Mouse (Mus musculus): ENCODE data around the gene Mei1. TPM values are rescaled to one million over a fixed set of nuclear protein-coding genes. Genes with fewer than 3 reads are reported as not detected.
A peak's percentile ranks its signal among the peaks of the same experiment; 100 is the strongest.

Mei1 gene
- total and polyA plus RNA-seq, 2 experiments from 2014 or later = 0.21 to 0.24 TPM

- ATAC-seq (peak; percentile 61), DNase-seq (ENCODE audit: low spot score) (peak; percentile 63)
- TF ChIP-seq CTCF (IDR thresholded peaks at IDR 0.05; ENCODE audit: low read depth) = no peak
- WGBS = 63% methylated on average over 36 of the region's 36 CpGs
- Histone ChIP-seq H3K4me3 (ENCODE audit: low read length) (no peak overlapping the region), H3K4me2 (ENCODE audit: low read depth, low read length) (no peak overlapping the region), H3K27ac (no peak overlapping the region), H3K36me3 (ENCODE audit: insufficient read depth, low read length) (peaks cover 50% of the 10 kb centered on the region), H3K9me3 (ENCODE audit: low read length) (no peaks in the 10 kb centered on the region), H3K9ac (replicated peaks; ENCODE audit: low read length) (no peak overlapping the region), H3K27me3 (ENCODE audit: insufficient read depth, low read length) (no peaks in the 10 kb centered on the region), H3K4me1 (ENCODE audit: insufficient read depth, low read length) (peaks cover 11% of the 10 kb centered on the region; the same call in 1 of the 2 replicates)
Measured at GRCm38 (mm10) chr15:82170437-82171377, 100.9 kb downstream of the Mei1 start.

- no peak for TF ChIP-seq CTCF (IDR thresholded peaks at IDR 0.05; ENCODE audit: low read depth)
Measured at GRCm38 (mm10) chr15:82172648-82173047, 102.9 kb downstream of the Mei1 start.

GRCm38 (mm10) chr15:82175091-82175490 is 105.3 kb downstream of the Mei1 start:
- Histone ChIP-seq H3K27me3 (ENCODE audit: insufficient read depth, low read length) (no peaks in the 10 kb centered on the region), H3K36me3 (ENCODE audit: insufficient read depth, low read length) (peaks cover 87% of the 10 kb centered on the region), H3K4me3 (ENCODE audit: low read length) (no peak overlapping the region), H3K27ac (no peak overlapping the region), H3K4me1 (ENCODE audit: insufficient read depth, low read length) (no peaks in the 10 kb centered on the region), H3K9ac (replicated peaks; ENCODE audit: low read length) (no peak overlapping the region), H3K9me3 (ENCODE audit: low read length) (no peaks in the 10 kb centered on the region), H3K4me2 (ENCODE audit: low read depth, low read length) (no peak overlapping the region)
- ATAC-seq (no peak), DNase-seq (ENCODE audit: low spot score) (no peak)
- no peak for TF ChIP-seq CTCF (IDR thresholded peaks at IDR 0.05; ENCODE audit: low read depth)
- WGBS = 95% methylated on average over 9 of the region's 9 CpGs

More at GRCm38 (mm10) chr15:82172648-82173047, 102.9 kb downstream of the Mei1 start:
- DNase-seq (ENCODE audit: low spot score) = peak; percentile 64
- no peaks in the 10 kb centered on the region for H3K27me3 ChIP-seq (ENCODE audit: insufficient read depth, low read length)
- no peaks in the 10 kb centered on the region for H3K9me3 ChIP-seq (ENCODE audit: low read length)
- H3K27ac ChIP-seq = peak overlapping the region; percentile 56; the same call in 1 of the 2 replicates
- peaks cover 67% of the 10 kb centered on the region for H3K36me3 ChIP-seq (ENCODE audit: insufficient read depth, low read length)
- H3K4me2 ChIP-seq (ENCODE audit: low read depth, low read length) = no peak overlapping the region
- 53% methylated on average over 8 of the region's 8 CpGs for WGBS
- H3K4me3 ChIP-seq (ENCODE audit: low read length) = no peak overlapping the region
- H3K9ac ChIP-seq (replicated peaks; ENCODE audit: low read length) = no peak overlapping the region
- peak; percentile 61; the same call in 1 of the 2 replicates for ATAC-seq
- H3K4me1 ChIP-seq (ENCODE audit: insufficient read depth, low read length) = no peaks in the 10 kb centered on the region

Other genes with a start within 250 kb of the Mei1 start
- gene Tob2, start 211.2 kb upstream of the Mei1 start, total RNA-seq (2014; rRNA removed) = 12.9 and 13.9 TPM in 2 replicates
- gene Tob2, start 211.2 kb upstream of the Mei1 start, polyA plus RNA-seq (2015; fragmentation: Nextera tagmentation; extraction: Ambion mirVana) = 14.0 and 14.5 TPM in 2 replicates
- 29.0 and 29.7 TPM in 2 replicates for gene Phf5a, start 198.1 kb upstream of the Mei1 start, total RNA-seq (2014; rRNA removed)
- 102 and 110 TPM in 2 replicates for gene Phf5a, start 198.1 kb upstream of the Mei1 start, polyA plus RNA-seq (2015; fragmentation: Nextera tagmentation; extraction: Ambion mirVana)
- 536 and 538 TPM in 2 replicates for gene Aco2, start 197.7 kb upstream of the Mei1 start, total RNA-seq (2014; rRNA removed)
- 298 and 299 TPM in 2 replicates for gene Aco2, start 197.7 kb upstream of the Mei1 start, polyA plus RNA-seq (2015; fragmentation: Nextera tagmentation; extraction: Ambion mirVana)
- 47.2 and 48.7 TPM in 2 replicates for gene Polr3h, start 143.8 kb upstream of the Mei1 start, total RNA-seq (2014; rRNA removed)
- gene Polr3h, start 143.8 kb upstream of the Mei1 start, polyA plus RNA-seq (2015; fragmentation: Nextera tagmentation; extraction: Ambion mirVana) = 98.7 and 101 TPM in 2 replicates
- 178 and 188 TPM in 2 replicates for gene Csdc2, start 133.2 kb upstream of the Mei1 start, total RNA-seq (2014; rRNA removed)
- gene Csdc2, start 133.2 kb upstream of the Mei1 start, polyA plus RNA-seq (2015; fragmentation: Nextera tagmentation; extraction: Ambion mirVana) = 239 and 269 TPM in 2 replicates
- 123 and 164 TPM in 2 replicates for gene Pmm1, start 109.1 kb upstream of the Mei1 start, total RNA-seq (2014; rRNA removed)
- gene Pmm1, start 109.1 kb upstream of the Mei1 start, polyA plus RNA-seq (2015; fragmentation: Nextera tagmentation; extraction: Ambion mirVana) = 140 and 142 TPM in 2 replicates
- gene 1700029P11Rik, start 89.5 kb upstream of the Mei1 start, total RNA-seq (2014; rRNA removed) = not detected in 2 replicates
- not detected in 2 replicates for gene 1700029P11Rik, start 89.5 kb upstream of the Mei1 start, polyA plus RNA-seq (2015; fragmentation: Nextera tagmentation; extraction: Ambion mirVana)
- gene Xrcc6, start 82.2 kb upstream of the Mei1 start, total RNA-seq (2014; rRNA removed) = 18.5 and 20.1 TPM in 2 replicates
- gene Xrcc6, start 82.2 kb upstream of the Mei1 start, polyA plus RNA-seq (2015; fragmentation: Nextera tagmentation; extraction: Ambion mirVana) = 30.9 and 35.3 TPM in 2 replicates
- 29.9 and 32.1 TPM in 2 replicates for gene Desi1, start 36.1 kb upstream of the Mei1 start, total RNA-seq (2014; rRNA removed)
- 44.1 and 45.3 TPM in 2 replicates for gene Desi1, start 36.1 kb upstream of the Mei1 start, polyA plus RNA-seq (2015; fragmentation: Nextera tagmentation; extraction: Ambion mirVana)
- gene Snu13, start 22.4 kb upstream of the Mei1 start, total RNA-seq (2014; rRNA removed) = 222 and 236 TPM in 2 replicates
- 249 and 255 TPM in 2 replicates for gene Snu13, start 22.4 kb upstream of the Mei1 start, polyA plus RNA-seq (2015; fragmentation: Nextera tagmentation; extraction: Ambion mirVana)
- gene 4930407I10Rik, start 10.8 kb upstream of the Mei1 start, total RNA-seq (2014; rRNA removed) = not detected in 2 replicates
- gene 4930407I10Rik, start 10.8 kb upstream of the Mei1 start, polyA plus RNA-seq (2015; fragmentation: Nextera tagmentation; extraction: Ambion mirVana) = not detected in 2 replicates
- 15.5 and 16.0 TPM in 2 replicates for gene Ccdc134, start 57.9 kb downstream of the Mei1 start, total RNA-seq (2014; rRNA removed)
- 6.4 and 8.4 TPM in 2 replicates for gene Ccdc134, start 57.9 kb downstream of the Mei1 start, polyA plus RNA-seq (2015; fragmentation: Nextera tagmentation; extraction: Ambion mirVana)
- 256 and 266 TPM in 2 replicates for gene Srebf2, start 77.2 kb downstream of the Mei1 start, total RNA-seq (2014; rRNA removed)
- gene Srebf2, start 77.2 kb downstream of the Mei1 start, polyA plus RNA-seq (2015; fragmentation: Nextera tagmentation; extraction: Ambion mirVana) = 139 and 145 TPM in 2 replicates
- gene Shisa8, start 142.8 kb downstream of the Mei1 start, total RNA-seq (2014; rRNA removed) = 34.7 and 36.0 TPM in 2 replicates
- 7.5 and 9.2 TPM in 2 replicates for gene Shisa8, start 142.8 kb downstream of the Mei1 start, polyA plus RNA-seq (2015; fragmentation: Nextera tagmentation; extraction: Ambion mirVana)
- 0.29 and 5.6 TPM in 2 replicates for gene Tnfrsf13c, start 154.4 kb downstream of the Mei1 start, total RNA-seq (2014; rRNA removed)
- gene Tnfrsf13c, start 154.4 kb downstream of the Mei1 start, polyA plus RNA-seq (2015; fragmentation: Nextera tagmentation; extraction: Ambion mirVana) = 0.34 and 0.42 TPM in 2 replicates
- gene Cenpm, start 174.8 kb downstream of the Mei1 start, total RNA-seq (2014; rRNA removed) = 15.0 and 16.2 TPM in 2 replicates
- 23.0 and 27.6 TPM in 2 replicates for gene Cenpm, start 174.8 kb downstream of the Mei1 start, polyA plus RNA-seq (2015; fragmentation: Nextera tagmentation; extraction: Ambion mirVana)
- 116 and 127 TPM in 2 replicates for gene 1500009C09Rik, start 182.4 kb downstream of the Mei1 start, total RNA-seq (2014; rRNA removed)
- gene 1500009C09Rik, start 182.4 kb downstream of the Mei1 start, polyA plus RNA-seq (2015; fragmentation: Nextera tagmentation; extraction: Ambion mirVana) = 12.5 and 13.9 TPM in 2 replicates
- gene Sept3, start 204.9 kb downstream of the Mei1 start, total RNA-seq (2014; rRNA removed) = 393 and 404 TPM in 2 replicates
- 299 and 320 TPM in 2 replicates for gene Sept3, start 204.9 kb downstream of the Mei1 start, polyA plus RNA-seq (2015; fragmentation: Nextera tagmentation; extraction: Ambion mirVana)
- 1.4 TPM in 1 of 2 replicates, not detected in the other for gene Wbp2nl, start 229.0 kb downstream of the Mei1 start, total RNA-seq (2014; rRNA removed)
- 0.36 TPM in 1 of 2 replicates, not detected in the other for gene Wbp2nl, start 229.0 kb downstream of the Mei1 start, polyA plus RNA-seq (2015; fragmentation: Nextera tagmentation; extraction: Ambion mirVana)

Measured in hindbrain, postnatal 0 days (tissue).